Mouse (Mus musculus) thymus, postnatal 4 days (tissue): ENCODE data around the gene Fchsd2.

ENCODE experiments used
- DNase-seq: peaks from one replicate; pipeline ENCODE4 v3.0.0; 2021

Fchsd2 gene

GRCm38 (mm10) chr7:101092618-101093017 lies at the start of gene Fchsd2:
TSS of gene Fchsd2 (plus strand) at chr7:101092863.
- peak; percentile 69 for DNase-seq

- no peak for DNase-seq
Measured at GRCm38 (mm10) chr7:101043846-101044541, 48.7 kb upstream of the Fchsd2 start.

DNA sequence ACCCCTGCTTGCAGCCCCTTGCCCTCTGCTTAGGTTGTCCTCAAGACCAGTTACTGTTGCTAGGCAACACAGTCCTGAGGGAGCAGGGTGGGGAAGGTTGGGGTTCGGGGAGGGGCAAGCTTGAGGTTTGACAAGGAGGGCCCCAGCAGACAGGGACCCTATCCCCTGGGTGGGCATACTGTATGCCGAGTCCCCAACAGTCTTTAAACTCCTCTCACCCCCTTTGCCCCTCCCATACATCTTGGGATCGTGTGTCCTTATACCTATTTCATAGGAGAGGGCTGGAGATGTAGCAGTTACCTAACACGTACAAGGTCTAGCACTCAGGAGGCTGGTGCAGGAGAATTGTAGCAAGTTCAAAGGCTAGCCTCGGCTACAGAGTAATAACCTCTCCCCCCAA lies 44.4 kb upstream of the Fchsd2 start:
- DNase-seq, result no peak

DNA sequence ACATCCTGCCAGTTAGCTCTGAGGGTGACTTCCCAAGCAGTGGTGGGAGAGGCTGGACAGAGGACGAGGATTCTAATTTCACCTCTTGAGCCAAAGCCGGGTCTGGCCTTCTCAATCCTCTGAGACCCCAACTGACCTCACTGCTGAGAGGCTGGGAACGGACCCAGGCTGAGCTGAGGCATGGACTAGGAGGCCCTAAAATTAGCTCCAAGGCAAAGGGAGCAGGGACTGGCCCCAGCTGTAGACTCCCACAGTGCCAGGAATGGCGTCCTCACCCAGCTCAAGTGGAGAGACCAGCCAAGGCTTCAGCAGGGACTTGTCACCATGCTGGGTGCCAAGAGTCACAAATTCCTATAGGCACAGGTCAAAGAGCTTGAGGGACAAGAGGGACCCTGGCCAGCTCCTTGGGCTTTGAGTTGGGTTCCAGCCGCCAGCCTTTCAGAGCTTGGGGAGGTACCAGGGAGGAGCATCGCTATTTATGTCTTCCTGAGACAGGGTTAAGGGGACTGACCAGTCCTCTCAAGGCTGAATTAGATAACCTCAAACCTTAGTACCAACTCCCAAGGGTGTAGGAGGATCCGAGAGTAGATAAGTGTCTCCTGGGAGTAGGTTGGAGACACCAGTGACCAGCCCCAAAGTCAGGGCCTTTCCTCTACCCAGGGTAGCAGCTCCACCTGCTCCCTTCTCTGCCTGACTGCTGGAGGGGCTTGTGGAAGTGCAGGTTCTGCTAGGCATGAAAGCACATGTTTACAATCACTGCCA lies 43.2 kb upstream of the Fchsd2 start:
- DNase-seq, result no peak

- no peak for DNase-seq
Measured at GRCm38 (mm10) chr7:101050724-101051550, 41.7 kb upstream of the Fchsd2 start.

GRCm38 (mm10) chr7:101051551-101052221 lies 41.0 kb upstream of the Fchsd2 start:
- peak; percentile 66 for DNase-seq

GRCm38 (mm10) chr7:101053136-101053535 lies 39.5 kb upstream of the Fchsd2 start:
- DNase-seq, result no peak

- DNase-seq, result no peak
Measured at GRCm38 (mm10) chr7:101057309-101057708, 35.4 kb upstream of the Fchsd2 start.

- DNase-seq, result no peak
Measured at GRCm38 (mm10) chr7:101059188-101059587, 33.5 kb upstream of the Fchsd2 start.

- DNase-seq, result peak; percentile 46
Measured at GRCm38 (mm10) chr7:101060476-101060875, 32.2 kb upstream of the Fchsd2 start.

GRCm38 (mm10) chr7:101061381-101061780 lies 31.3 kb upstream of the Fchsd2 start:
- peak; percentile 87 for DNase-seq

GRCm38 (mm10) chr7:101062246-101062645 lies 30.4 kb upstream of the Fchsd2 start:
- DNase-seq, result peak; percentile 17

DNA sequence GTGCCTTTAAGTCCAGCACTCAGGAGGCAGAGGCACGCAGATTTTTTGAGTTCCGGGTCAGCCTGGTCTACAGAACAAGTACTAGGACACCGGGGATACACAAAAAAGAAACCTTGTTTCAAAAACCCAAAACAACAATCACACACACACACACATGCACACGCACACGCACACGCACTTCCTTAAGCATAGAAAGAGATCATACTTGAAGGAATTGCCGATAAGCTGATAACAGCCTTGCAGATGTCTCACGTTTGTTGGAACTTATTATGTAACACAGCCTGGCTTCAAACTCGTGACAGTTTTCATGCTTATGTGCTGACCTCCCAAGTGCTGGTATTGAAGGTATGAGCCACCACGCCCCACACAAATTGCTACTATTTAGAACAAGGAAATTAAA lies 29.1 kb upstream of the Fchsd2 start:
- DNase-seq, result no peak

DNA sequence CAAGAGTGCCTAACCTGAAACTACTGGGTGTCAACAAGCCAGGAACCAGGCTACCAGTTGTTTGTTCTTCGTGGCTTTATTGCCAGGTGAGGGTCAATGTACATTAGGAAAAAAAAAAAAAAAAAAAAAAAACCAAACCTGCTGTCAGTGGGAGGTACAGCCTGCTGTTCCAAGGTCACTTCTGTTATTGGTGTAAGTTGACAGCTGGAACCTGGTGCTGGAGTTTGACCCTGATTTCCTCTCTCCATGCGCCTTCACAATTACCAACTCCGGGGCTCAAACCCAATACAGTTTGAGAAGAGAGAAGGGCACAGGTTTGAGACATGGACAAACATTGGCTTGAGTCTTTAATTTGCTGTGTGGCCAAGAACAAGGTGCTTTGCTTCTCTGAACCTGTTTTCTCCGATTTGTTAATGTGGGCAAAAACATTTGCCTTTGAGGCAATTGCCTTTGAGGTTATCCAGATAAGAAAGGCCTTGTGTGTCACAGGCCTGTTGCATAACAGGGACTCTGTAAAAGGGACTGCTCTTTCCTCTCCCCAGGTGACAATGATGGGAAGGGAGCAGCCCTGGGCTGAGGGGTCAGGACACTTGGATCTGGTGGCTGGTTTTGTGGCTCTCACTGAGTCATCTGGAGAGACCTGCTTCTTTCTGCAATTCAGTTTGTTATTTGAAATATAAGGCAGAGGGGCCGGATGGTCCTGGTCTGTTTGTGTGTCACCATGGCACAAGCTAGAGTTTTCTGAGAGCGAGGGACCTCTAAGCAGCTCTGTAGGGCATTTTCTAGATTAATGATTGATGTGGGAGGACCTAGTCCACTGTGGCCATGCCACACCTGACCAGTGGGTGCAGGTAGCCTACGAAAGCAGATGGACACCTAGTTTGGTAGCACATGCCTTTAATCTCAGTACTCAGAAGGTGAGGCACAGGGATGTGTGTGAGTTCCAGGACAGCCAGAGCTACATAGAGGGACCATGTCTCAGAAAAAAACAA lies 27.7 kb upstream of the Fchsd2 start:
- DNase-seq, result no peak

GRCm38 (mm10) chr7:101066009-101066408 lies 26.7 kb upstream of the Fchsd2 start:
- no peak for DNase-seq

DNA sequence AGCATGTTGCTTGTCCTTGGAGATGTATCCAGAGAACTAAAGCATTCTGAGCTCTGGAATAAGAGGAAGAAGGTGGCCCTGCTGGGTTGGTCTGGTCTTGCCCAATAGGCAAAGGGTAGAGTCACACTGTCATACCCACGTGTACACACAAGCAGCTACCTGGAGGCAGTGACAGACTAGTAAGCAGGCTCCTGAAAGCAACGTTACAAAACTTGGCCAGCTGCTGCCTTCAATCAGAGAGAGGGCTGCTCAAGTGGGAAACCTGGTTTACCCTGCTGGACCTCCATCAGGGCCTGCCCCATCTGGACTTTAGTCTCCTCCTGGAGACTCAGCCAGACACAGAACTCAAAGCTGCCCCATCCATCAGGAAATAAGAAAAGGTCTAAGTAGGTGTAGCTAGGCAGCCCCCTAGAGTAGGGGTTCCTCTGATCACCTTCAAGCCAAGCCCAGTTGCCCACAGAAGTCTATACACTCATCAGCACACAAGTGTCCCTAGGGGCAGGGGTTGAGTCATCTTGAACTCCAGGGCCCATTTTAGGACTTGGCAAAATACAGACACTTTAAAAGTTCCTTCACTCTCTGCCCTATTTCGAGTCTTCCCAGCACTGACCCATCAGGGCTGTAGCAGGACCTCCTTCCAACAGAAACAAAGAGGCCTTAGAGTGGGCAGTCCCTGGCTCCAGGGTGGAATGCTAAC lies 25.9 kb upstream of the Fchsd2 start:
- no peak for DNase-seq

DNA sequence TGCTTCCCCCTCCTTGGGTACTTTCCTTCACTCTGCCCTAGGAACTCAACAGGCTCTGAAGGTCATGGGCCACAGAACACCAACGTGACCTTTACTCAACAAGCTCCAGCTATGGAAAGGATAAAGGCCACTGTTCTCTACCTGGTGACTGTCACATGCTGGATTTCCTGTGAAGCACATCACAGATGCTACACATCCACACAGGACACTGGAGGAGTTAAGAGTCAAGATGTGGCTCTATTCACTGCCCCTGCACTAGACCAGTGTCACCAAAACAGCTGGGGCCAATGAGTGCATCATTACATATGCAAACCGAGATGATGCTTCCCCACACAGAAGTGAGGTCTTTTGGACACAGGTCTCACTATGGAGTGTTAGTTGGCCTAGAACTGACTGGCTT lies 25.1 kb upstream of the Fchsd2 start:
- DNase-seq, result no peak

DNA sequence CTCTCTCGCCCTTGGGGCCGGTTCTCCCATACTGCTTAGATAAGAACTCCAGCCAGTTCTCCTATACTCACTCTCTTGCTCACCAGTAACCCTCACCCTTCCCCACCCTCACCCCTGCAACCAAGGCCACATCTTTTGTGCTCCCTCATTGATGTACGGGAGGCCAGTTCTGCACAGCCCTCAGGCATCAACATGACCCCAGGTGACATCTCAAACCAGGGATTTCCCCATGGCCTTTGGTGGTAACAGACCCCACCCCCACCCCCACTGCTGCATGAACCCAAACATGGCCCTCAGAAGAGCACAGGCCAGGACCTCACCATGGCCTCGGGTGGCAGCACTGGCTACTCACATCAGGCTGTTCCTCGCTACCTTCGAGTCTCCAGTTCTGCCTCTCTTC lies 23.4 kb upstream of the Fchsd2 start:
- DNase-seq, result no peak

GRCm38 (mm10) chr7:101070406-101070805 lies 22.3 kb upstream of the Fchsd2 start:
- no peak for DNase-seq

DNA sequence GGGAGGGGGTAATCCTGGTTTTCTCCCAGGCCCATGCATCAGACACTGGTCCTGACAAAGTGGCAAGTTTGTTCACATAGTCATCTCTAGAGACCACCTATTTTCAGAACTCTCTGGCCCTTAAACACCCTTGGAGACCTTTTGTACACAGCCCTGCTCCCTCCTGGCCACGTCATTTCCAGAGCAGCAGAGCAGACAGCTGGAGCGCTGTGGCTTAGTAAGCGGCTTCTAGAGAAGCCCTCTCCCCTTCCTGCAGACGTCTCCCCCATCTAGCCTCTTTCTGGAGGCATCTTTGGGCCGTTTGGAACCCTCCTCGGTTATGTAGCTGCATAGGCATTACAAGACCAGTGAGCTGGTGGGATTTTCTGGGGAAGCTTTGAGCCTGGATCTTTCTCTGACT lies 21.6 kb upstream of the Fchsd2 start:
- peak; percentile 56 for DNase-seq

DNA sequence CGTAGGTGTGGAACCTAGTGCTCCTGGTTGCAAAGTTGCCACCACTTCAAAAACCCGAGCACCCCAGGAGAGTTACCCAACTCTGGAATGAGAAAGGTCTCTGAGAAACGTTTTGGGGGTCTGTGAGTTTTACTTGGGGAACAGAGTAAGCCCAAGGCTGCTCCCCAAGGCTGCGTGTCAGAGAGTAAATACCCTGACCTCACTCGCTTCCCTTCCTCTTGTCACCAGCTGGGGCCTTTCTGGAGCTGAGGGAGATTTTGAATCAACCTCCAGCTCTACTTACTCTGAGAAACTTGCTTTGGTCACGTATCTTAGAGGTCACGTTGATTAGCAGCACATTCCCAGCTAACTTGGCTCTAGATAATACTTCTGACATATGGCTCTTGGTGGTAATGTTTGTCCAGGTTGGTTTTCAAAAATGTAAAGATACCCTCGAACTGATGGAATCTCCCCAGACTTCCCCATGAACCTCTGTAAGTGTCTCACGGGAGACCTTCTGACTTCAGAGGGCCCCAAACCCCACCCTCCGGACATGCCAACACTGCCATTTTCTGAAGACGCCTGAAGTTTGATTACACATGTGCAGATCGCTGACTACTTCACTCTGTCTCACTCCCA lies 20.4 kb upstream of the Fchsd2 start:
- peak; percentile 22 for DNase-seq
